Mouse (Mus musculus): ENCODE results near the gene Eif3k. TPM values are rescaled to one million over a fixed set of nuclear protein-coding genes. Genes with fewer than 3 reads are reported as not detected.
A peak's percentile ranks its signal among the peaks of the same experiment; 100 is the strongest.

Eif3k gene
- total and polyA plus RNA-seq, 3 experiments, result 156 to 221 (median 177) TPM

GRCm38 (mm10) chr7:28922606-28923005 is 59.1 kb downstream of the Eif3k start:
- intact Hi-C loops (cut with DNase I), result no loop called here
- 51% methylated on average over 4 of the region's 4 CpGs for WGBS

GRCm38 (mm10) chr7:28921722-28922465 is 59.8 kb downstream of the Eif3k start:
- H3K9ac ChIP-seq (ENCODE audit: low read depth, low read length), result no peak overlapping the region
- intact Hi-C loops (cut with DNase I), result no loop called here
- WGBS, result 44% methylated on average over 8 of the region's 8 CpGs

More at GRCm38 (mm10) chr7:28922606-28923005, 59.1 kb downstream of the Eif3k start:
- peaks cover 46% of the 10 kb centered on the region for H3K36me3 ChIP-seq (ENCODE audit: control insufficient read depth, insufficient read depth, low read length)
- H3K4me3 ChIP-seq, result no peak overlapping the region
- no peak for DNase-seq
- peaks cover 1% of the 10 kb centered on the region for H3K79me2 ChIP-seq (replicated peaks; ENCODE audit: control insufficient read depth, insufficient read depth, low read length)
- H3K27me3 ChIP-seq (ENCODE audit: control insufficient read depth, insufficient read depth, low read length), result no peaks in the 10 kb centered on the region
- no peak for TF ChIP-seq EP300 (IDR thresholded peaks at IDR 0.05; ENCODE audit: insufficient read depth, low read depth, low read length)
- TF ChIP-seq POLR2A (IDR thresholded peaks at IDR 0.05; ENCODE audit: insufficient read depth, low read depth, low read length), result no peak
- TF ChIP-seq CTCF (IDR thresholded peaks at IDR 0.05), result no peak
- H3K27ac ChIP-seq, result peak overlapping the region; percentile 87
- H3K9ac ChIP-seq (ENCODE audit: low read depth, low read length), result no peak overlapping the region
- H3K4me1 ChIP-seq (ENCODE audit: control insufficient read depth, insufficient read depth, low read length), result peaks cover 70% of the 10 kb centered on the region

More at GRCm38 (mm10) chr7:28921722-28922465, 59.8 kb downstream of the Eif3k start:
- H3K4me1 ChIP-seq (ENCODE audit: control insufficient read depth, insufficient read depth, low read length), result peaks cover 76% of the 10 kb centered on the region
- no peak for TF ChIP-seq CTCF (IDR thresholded peaks at IDR 0.05)
- TF ChIP-seq EP300 (IDR thresholded peaks at IDR 0.05; ENCODE audit: insufficient read depth, low read depth, low read length), result no peak
- TF ChIP-seq POLR2A (IDR thresholded peaks at IDR 0.05; ENCODE audit: insufficient read depth, low read depth, low read length), result no peak
- DNase-seq, result no peak
- no peaks in the 10 kb centered on the region for H3K27me3 ChIP-seq (ENCODE audit: control insufficient read depth, insufficient read depth, low read length)
- H3K36me3 ChIP-seq (ENCODE audit: control insufficient read depth, insufficient read depth, low read length), result peaks cover 48% of the 10 kb centered on the region
- H3K4me3 ChIP-seq, result no peak overlapping the region
- peak overlapping the region; percentile 87 for H3K27ac ChIP-seq
- peaks cover 1% of the 10 kb centered on the region for H3K79me2 ChIP-seq (replicated peaks; ENCODE audit: control insufficient read depth, insufficient read depth, low read length)

Other genes starting within 250 kb of the Eif3k start
- 10 to 100 TPM; 47.8 to 57.3 TPM for gene Mrps12, start 240.0 kb downstream of the Eif3k start, total RNA-seq (2021)
- 36.3 and 51.9 TPM in 2 replicates for gene Mrps12, start 240.0 kb downstream of the Eif3k start, polyA plus RNA-seq (2012; rRNA removed)
- 10 to 100 TPM; 13.7 to 14.2 TPM for gene Sars2, start 239.9 kb downstream of the Eif3k start, total RNA-seq (2021)
- gene Sars2, start 239.9 kb downstream of the Eif3k start, polyA plus RNA-seq (2012; rRNA removed), result 18.5 and 20.2 TPM in 2 replicates
- not detected for gene Ccer2, start 225.7 kb downstream of the Eif3k start, total RNA-seq (2021)
- gene Ccer2, start 225.7 kb downstream of the Eif3k start, polyA plus RNA-seq (2012; rRNA removed), result not detected in 2 replicates
- 10 to 100 TPM; 78.8 to 92.3 TPM for gene Sirt2, start 215.1 kb downstream of the Eif3k start, total RNA-seq (2021)
- 82.9 and 103 TPM in 2 replicates for gene Sirt2, start 215.1 kb downstream of the Eif3k start, polyA plus RNA-seq (2012; rRNA removed)
- 10 to 100 TPM; 25.1 to 31.6 TPM for gene Nfkbib, start 214.4 kb downstream of the Eif3k start, total RNA-seq (2021)
- gene Nfkbib, start 214.4 kb downstream of the Eif3k start, polyA plus RNA-seq (2012; rRNA removed), result 18.7 and 27.8 TPM in 2 replicates
- gene Rinl, start 192.9 kb downstream of the Eif3k start, total RNA-seq (2021), result 1 to 10 TPM; 1.3 to 2.0 TPM
- 3.2 and 3.3 TPM in 2 replicates for gene Rinl, start 192.9 kb downstream of the Eif3k start, polyA plus RNA-seq (2012; rRNA removed)
- 100 to 1,000 TPM; 192 to 206 TPM for gene Hnrnpl, start 173.3 kb downstream of the Eif3k start, total RNA-seq (2021)
- 208 and 348 TPM in 2 replicates for gene Hnrnpl, start 173.3 kb downstream of the Eif3k start, polyA plus RNA-seq (2012; rRNA removed)
- gene Ech1, start 156.6 kb downstream of the Eif3k start, total RNA-seq (2021), result 1,000 to 10,000 TPM; 1,826 to 2,229 TPM
- 2,087 and 2,697 TPM in 2 replicates for gene Ech1, start 156.6 kb downstream of the Eif3k start, polyA plus RNA-seq (2012; rRNA removed)
- 10 to 100 TPM; 18.5 to 27.6 TPM for gene Lgals4, start 148.0 kb downstream of the Eif3k start, total RNA-seq (2021)
- gene Lgals4, start 148.0 kb downstream of the Eif3k start, polyA plus RNA-seq (2012; rRNA removed), result 63.6 and 121 TPM in 2 replicates
- gene Lgals7, start 118.0 kb downstream of the Eif3k start, total RNA-seq (2021), result under 1 TPM in 1 of 2 experiments, not detected in 1; 0.61 TPM
- 1.6 and 4.0 TPM in 2 replicates for gene Lgals7, start 118.0 kb downstream of the Eif3k start, polyA plus RNA-seq (2012; rRNA removed)
- under 1 TPM; 0.23 to 0.39 TPM for gene Capn12, start 100.4 kb downstream of the Eif3k start, total RNA-seq (2021)
- 0.49 and 0.61 TPM in 2 replicates for gene Capn12, start 100.4 kb downstream of the Eif3k start, polyA plus RNA-seq (2012; rRNA removed)
- 10 to 100 TPM; 66.1 to 85.7 TPM for gene Actn4, start 19.5 kb downstream of the Eif3k start, total RNA-seq (2021)
- 123 and 132 TPM in 2 replicates for gene Actn4, start 19.5 kb downstream of the Eif3k start, polyA plus RNA-seq (2012; rRNA removed)
- gene Map4k1, start 186 bp upstream of the Eif3k start, total RNA-seq (2021), result 1 to 10 TPM in 1 of 2 experiments, under 1 TPM in 1; 0.91 to 1.1 TPM
- gene Map4k1, start 186 bp upstream of the Eif3k start, polyA plus RNA-seq (2012; rRNA removed), result 2.7 and 3.4 TPM in 2 replicates
- under 1 TPM; 0.08 to 0.18 TPM for gene Ryr1, start 143.3 kb upstream of the Eif3k start, total RNA-seq (2021)
- under 0.01 and 0.06 TPM in 2 replicates for gene Ryr1, start 143.3 kb upstream of the Eif3k start, polyA plus RNA-seq (2012; rRNA removed)
- gene Rasgrp4, start 153.0 kb upstream of the Eif3k start, total RNA-seq (2021), result 1 to 10 TPM; 1.4 TPM
- gene Rasgrp4, start 153.0 kb upstream of the Eif3k start, polyA plus RNA-seq (2012; rRNA removed), result 2.2 and 3.6 TPM in 2 replicates
- gene Fam98c, start 174.4 kb upstream of the Eif3k start, total RNA-seq (2021), result 10 to 100 TPM; 10.4 to 12.7 TPM
- 16.3 and 18.0 TPM in 2 replicates for gene Fam98c, start 174.4 kb upstream of the Eif3k start, polyA plus RNA-seq (2012; rRNA removed)
- gene Ggn, start 188.3 kb upstream of the Eif3k start, total RNA-seq (2021), result under 1 TPM; 0.18 to 0.29 TPM
- 0.35 and 0.43 TPM in 2 replicates for gene Ggn, start 188.3 kb upstream of the Eif3k start, polyA plus RNA-seq (2012; rRNA removed)
- 1 to 10 TPM in 1 of 2 experiments, under 1 TPM in 1; 0.52 to 1.0 TPM for gene Spred3, start 188.5 kb upstream of the Eif3k start, total RNA-seq (2021)
- 1.2 and 1.6 TPM in 2 replicates for gene Spred3, start 188.5 kb upstream of the Eif3k start, polyA plus RNA-seq (2012; rRNA removed)
- gene Psmd8, start 198.8 kb upstream of the Eif3k start, total RNA-seq (2021), result 100 to 1,000 TPM; 103 to 116 TPM
- gene Psmd8, start 198.8 kb upstream of the Eif3k start, polyA plus RNA-seq (2012; rRNA removed), result 120 and 191 TPM in 2 replicates
- under 1 TPM; 0.30 to 0.34 TPM for gene Catsperg1, start 232.2 kb upstream of the Eif3k start, total RNA-seq (2021)
- gene Catsperg1, start 232.2 kb upstream of the Eif3k start, polyA plus RNA-seq (2012; rRNA removed), result 1.0 and 2.4 TPM in 2 replicates

All from heart, adult 2 months (tissue).